Mouse (Mus musculus) liver, adult 2 months (tissue): ENCODE results near the gene Med22. TPM values are rescaled to one million over a fixed set of nuclear protein-coding genes. Genes with fewer than 3 reads are reported as not detected.

ENCODE experiments used
- DNase-seq: peaks from one replicate; pipeline ENCODE4 v3.0.0-alpha.2; 2011; ENCODE audit warnings: low read depth, low spot score; ENCODE audit errors: extremely low read depth
- H3K27ac ChIP-seq: fragments of 200-500 bp; replicated peaks from 2 replicates; pipeline ENCODE4 v1.5.1; 2012; ENCODE audit warnings: low read depth, mild to moderate bottlenecking, control low read depth, inconsistent platforms, low read length; ENCODE audit not compliant: insufficient read depth
- H3K27me3 ChIP-seq: fragments of 200-500 bp; 2 replicates; pipeline ENCODE4 v1.6.1; 2012; ENCODE audit warnings: mild to moderate bottlenecking, moderate library complexity, low read length, inconsistent platforms; ENCODE audit not compliant: control insufficient read depth, insufficient read depth
- H3K36me3 ChIP-seq: fragments of 200-500 bp; 2 replicates; pipeline ENCODE4 v1.6.1; 2012; ENCODE audit warnings: low read length, inconsistent platforms; ENCODE audit not compliant: control insufficient read depth, insufficient read depth
- H3K4me1 ChIP-seq: fragments of 200-500 bp; 2 replicates; pipeline ENCODE4 v1.6.1; 2011; ENCODE audit warnings: low read length; ENCODE audit not compliant: control insufficient read depth, insufficient read depth
- H3K4me3 ChIP-seq: fragments of 200-500 bp; 2 replicates; pipeline ENCODE4 v1.5.1; 2011; ENCODE audit warnings: low read depth, mild to moderate bottlenecking, control low read depth, low read length, moderate library complexity; ENCODE audit not compliant: insufficient read depth
- H3K79me2 ChIP-seq: fragments of 200-500 bp; 2 replicates; pipeline ENCODE4 v1.6.1; 2012; ENCODE audit warnings: inconsistent platforms, mild to moderate bottlenecking, low read length, moderate library complexity; ENCODE audit not compliant: control insufficient read depth, insufficient read depth
- H3K9ac ChIP-seq: fragments of 200-500 bp; 2 replicates; pipeline ENCODE4 v1.6.1; 2012; ENCODE audit warnings: low read depth, mild to moderate bottlenecking, control low read depth, inconsistent platforms, low read length
- CTCF ChIP-seq: fragments of 200-500 bp; IDR thresholded peaks from 2 replicates; pipeline ENCODE4 v1.5.1; 2011; ENCODE audit warnings: low read depth, low read length, control low read depth
- POLR2A ChIP-seq: fragments of 200-500 bp; IDR thresholded peaks from 2 replicates; pipeline ENCODE4 v1.6.1; 2011; ENCODE audit warnings: low read length, control low read depth; ENCODE audit not compliant: insufficient read depth; ENCODE audit errors: extremely low read depth
- WGBS: fragments of 180-500 bp; shearing (Covaris S2); methylation state at CpG from one replicate; pipeline ENCODE4 v1.1.7; 2018; 5-methylcytosine and 5-hydroxymethylcytosine counted together
- polyA plus RNA-seq: library from polyadenylated mRNA; depleted of rRNA; stranded (reverse); fragments of >200 nt; gene quantifications from 2 replicates; pipeline ENCODE4 v1.2.3, GENCODE M21; 2012
- total RNA-seq: library from RNA; depleted of rRNA; stranded (reverse); fragments of >200 nt; gene quantifications from 2 replicates; pipeline ENCODE4 v1.2.3, GENCODE M21; 2014

Gene Med22
- total and polyA plus RNA-seq, 2 experiments = 12.9 to 26.4 TPM

GRCm38 (mm10) chr2:26921784-26922183 is 11.3 kb upstream of the Med22 start:
- WGBS = 15% methylated on average over 9 of the region's 9 CpGs
- peak overlapping the region; percentile 43 for H3K27ac ChIP-seq

GRCm38 (mm10) chr2:26920190-26920855 is 9.8 kb upstream of the Med22 start:
- H3K79me2 ChIP-seq = peaks cover 9% of the 10 kb centered on the region; the same call in 1 of the 2 replicates
- WGBS = 70% methylated on average over 6 of the region's 6 CpGs
- no peaks in the 10 kb centered on the region for H3K27me3 ChIP-seq
- no peak overlapping the region for H3K9ac ChIP-seq
- no peak overlapping the region for H3K27ac ChIP-seq
- no peak overlapping the region for H3K4me3 ChIP-seq
- peaks cover 42% of the 10 kb centered on the region for H3K4me1 ChIP-seq
- TF ChIP-seq POLR2A = no peak
- TF ChIP-seq CTCF = no peak
- peak; percentile 50 for DNase-seq
- H3K36me3 ChIP-seq = peaks cover 54% of the 10 kb centered on the region

More at GRCm38 (mm10) chr2:26921784-26922183, 11.3 kb upstream of the Med22 start:
- Histone ChIP-seq H3K4me1 (peaks cover 40% of the 10 kb centered on the region), H3K36me3 (peaks cover 66% of the 10 kb centered on the region), H3K9ac (no peak overlapping the region), H3K27me3 (no peaks in the 10 kb centered on the region), H3K79me2 (peaks cover 12% of the 10 kb centered on the region; the same call in 1 of the 2 replicates), H3K4me3 (no peak overlapping the region)
- peak; percentile 91 for DNase-seq
- TF ChIP-seq CTCF (no peak), POLR2A (no peak)

- H3K36me3 ChIP-seq = peaks cover 48% of the 10 kb centered on the region
- WGBS = 65% methylated on average over 3 of the region's 3 CpGs
- TF ChIP-seq POLR2A = no peak
- no peak for TF ChIP-seq CTCF
These were observed 9.2 kb upstream of the Med22 start for GRCm38 (mm10) chr2:26919684-26920083.

GRCm38 (mm10) chr2:26916738-26917137 is 6.3 kb upstream of the Med22 start:
- Histone ChIP-seq H3K27me3 (no peaks in the 10 kb centered on the region), H3K9ac (peak overlapping the region; percentile 65), H3K79me2 (peaks cover 11% of the 10 kb centered on the region; the same call in 1 of the 2 replicates), H3K27ac (peak overlapping the region; percentile 59), H3K4me3 (peak overlapping the region; percentile 66), H3K4me1 (peaks cover 31% of the 10 kb centered on the region), H3K36me3 (peaks cover 41% of the 10 kb centered on the region)
- WGBS = 0% methylated on average over 13 of the region's 13 CpGs
- TF ChIP-seq POLR2A (no peak), CTCF (no peak)
- DNase-seq = peak; percentile 46

More at GRCm38 (mm10) chr2:26919684-26920083, 9.2 kb upstream of the Med22 start:
- H3K79me2 ChIP-seq = peaks cover 9% of the 10 kb centered on the region; the same call in 1 of the 2 replicates
- no peak overlapping the region for H3K4me3 ChIP-seq
- H3K27ac ChIP-seq = no peak overlapping the region
- DNase-seq = no peak
- peaks cover 42% of the 10 kb centered on the region for H3K4me1 ChIP-seq
- no peak overlapping the region for H3K9ac ChIP-seq
- H3K27me3 ChIP-seq = no peaks in the 10 kb centered on the region

- peak; percentile 85 for DNase-seq
- peaks cover 31% of the 10 kb centered on the region for H3K4me1 ChIP-seq
- H3K79me2 ChIP-seq = peaks cover 17% of the 10 kb centered on the region
- peaks cover 38% of the 10 kb centered on the region for H3K36me3 ChIP-seq
- 1% methylated on average over 47 of the region's 47 CpGs for WGBS
- H3K27me3 ChIP-seq = no peaks in the 10 kb centered on the region
- H3K27ac ChIP-seq = peak within 1 kb of the TSS; percentile 59
- peak within 1 kb of the TSS; percentile 66 for H3K4me3 ChIP-seq
- TF ChIP-seq POLR2A (0 out of 2 replicates have a peak, but pooled peaks have one; percentile 49), CTCF (no peak)
- peak within 1 kb of the TSS; percentile 65 for H3K9ac ChIP-seq
These were observed 5.7 kb upstream of the Med22 start, which contains the start of the genes Surf2 and Surf1 for GRCm38 (mm10) chr2:26915927-26916728. Gene Surf2 (plus strand): TSS chr2:26916367. Gene Surf1 (minus strand): TSS chr2:26916530.
